Mouse (Mus musculus): Measurements from ENCODE around the gene Sik3.

GRCm38 (mm10) chr9:46269125-46269524 lies 256.5 kb downstream of the Sik3 start:
- no peak for TF ChIP-seq CTCF (IDR thresholded peaks at IDR 0.05; ENCODE audit: control insufficient read depth, insufficient read depth, insufficient read length)
- TF ChIP-seq USF1 (IDR thresholded peaks at IDR 0.05; ENCODE audit: low read depth), result no peak
- no peak for TF ChIP-seq MYOD1 (IDR thresholded peaks at IDR 0.05; ENCODE audit: control insufficient read depth, insufficient read length, low read depth)
- TF ChIP-seq CEBPB (IDR thresholded peaks at IDR 0.05; ENCODE audit: low read depth), result no peak
